Mouse (Mus musculus) MEL (cell line): Measurements from ENCODE around the gene Gm49322. TPM values are rescaled to one million over a fixed set of nuclear protein-coding genes. Genes with fewer than 3 reads are reported as not detected.
A peak's percentile ranks its signal among the peaks of the same experiment; 100 is the strongest.

Experiments used
- DNase-seq: peaks from one replicate; pipeline ENCODE4 v3.0.0; 2011; ENCODE audit warnings: low read depth, low spot score
- H3K27ac ChIP-seq: 2 replicates; pipeline ENCODE4 v1.5.1; 2012; ENCODE audit warnings: low read depth, mild to moderate bottlenecking, control low read depth, low read length, moderate library complexity; ENCODE audit not compliant: control insufficient read depth
- H3K27me3 ChIP-seq, 2 experiments: fragments of 150-350 bp in 1 of 2; sonication (generic) in 1 of 2; 2 replicates each; pipeline ENCODE4 v1.6.1; 2012; ENCODE audit warnings: low read length in 2 of 2, mild to moderate bottlenecking in 2 of 2, improper control_type of control experiment in 1 of 2, moderate library complexity in 1 of 2; ENCODE audit not compliant: insufficient read depth in 2 of 2, control insufficient read depth in 1 of 2
- H3K36me3 ChIP-seq, 2 experiments: 2 replicates each; pipeline ENCODE4 v1.6.1; 2012 to 2014; ENCODE audit warnings: low read length in 2 of 2, improper control_type of control experiment in 1 of 2, inconsistent platforms in 1 of 2, mild to moderate bottlenecking in 1 of 2; ENCODE audit not compliant: insufficient read depth in 2 of 2, control insufficient read depth in 1 of 2
- H3K4me1 ChIP-seq, 2 experiments: fragments of 150-350 bp in 1 of 2; sonication (generic) in 1 of 2; 2 replicates each; pipeline ENCODE4 v1.6.1; 2012; ENCODE audit warnings: low read length in 2 of 2, improper control_type of control experiment in 1 of 2, mild to moderate bottlenecking in 1 of 2; ENCODE audit not compliant: insufficient read depth in 2 of 2, control insufficient read depth in 1 of 2
- H3K4me3 ChIP-seq, 2 experiments: fragments of 150-350 bp in 1 of 2; sonication (generic) in 1 of 2; 2 replicates each; pipeline ENCODE4 v1.5.1; 2012; ENCODE audit warnings: low read depth in 2 of 2, low read length in 2 of 2, mild to moderate bottlenecking in 2 of 2, moderate library complexity in 2 of 2, control low read depth in 1 of 2, improper control_type of control experiment in 1 of 2; ENCODE audit not compliant: control insufficient read depth in 1 of 2, insufficient read depth in 1 of 2
- H3K79me2 ChIP-seq: 2 replicates; pipeline ENCODE4 v1.6.1; 2012; ENCODE audit warnings: mild to moderate bottlenecking, low read length, moderate library complexity; ENCODE audit not compliant: control insufficient read depth, poor library complexity, insufficient read depth
- H3K9ac ChIP-seq: 2 replicates; pipeline ENCODE4 v1.6.1; 2012; ENCODE audit warnings: low read depth, mild to moderate bottlenecking, control low read depth, low read length, moderate library complexity; ENCODE audit not compliant: control insufficient read depth, poor library complexity, severe bottlenecking
- H3K9me3 ChIP-seq: fragments of 150-350 bp; sonication (generic); replicated peaks from 2 replicates; pipeline ENCODE4 v1.6.1; 2012; ENCODE audit warnings: mild to moderate bottlenecking, low read length, improper control_type of control experiment, moderate library complexity; ENCODE audit not compliant: insufficient read depth
- CHD1 ChIP-seq: IDR thresholded peaks from 2 replicates; pipeline ENCODE4 v1.6.1; 2012; ENCODE audit warnings: low read depth, mild to moderate bottlenecking, inconsistent platforms, low read length, improper control_type of control experiment
- CHD2 ChIP-seq: IDR thresholded peaks from 2 replicates; pipeline ENCODE4 v1.6.1; 2011; ENCODE audit warnings: low read length, improper control_type of control experiment
- CTCF ChIP-seq, 3 experiments: IDR thresholded peaks in 2 of 3; conservative IDR thresholded peaks in 1 of 3; 2 replicates each; pipeline ENCODE4 v1.5.1; 2011 to 2012; ENCODE audit warnings: low read length in 3 of 3, low read depth in 2 of 3, mild to moderate bottlenecking in 2 of 3, improper control_type of control experiment in 1 of 3, inconsistent platforms in 1 of 3, mixed read lengths in 1 of 3, moderate library complexity in 1 of 3; ENCODE audit not compliant: control insufficient read depth in 1 of 3, insufficient read depth in 1 of 3, poor library complexity in 1 of 3, severe bottlenecking in 1 of 3
- ELF1 ChIP-seq: IDR thresholded peaks from 2 replicates; pipeline ENCODE4 v1.6.1; 2014; ENCODE audit warnings: low read depth, mild to moderate bottlenecking, inconsistent platforms, low read length, improper control_type of control experiment, moderate library complexity
- EP300 ChIP-seq, 2 experiments: IDR thresholded peaks; 2 replicates each; pipeline ENCODE4 v1.6.1; 2011; ENCODE audit warnings: improper control_type of control experiment in 2 of 2, low read length in 2 of 2, low read depth in 1 of 2, mild to moderate bottlenecking in 1 of 2
- GABPA ChIP-seq: IDR thresholded peaks from 2 replicates; pipeline ENCODE4 v1.6.1; 2012; ENCODE audit warnings: low read depth, mild to moderate bottlenecking, inconsistent platforms, low read length, improper control_type of control experiment, moderate library complexity
- GATA1 ChIP-seq: IDR thresholded peaks from 2 replicates; pipeline ENCODE4 v1.6.1; 2011; ENCODE audit warnings: low read depth, low read length, improper control_type of control experiment
- HCFC1 ChIP-seq: IDR thresholded peaks from 2 replicates; pipeline ENCODE4 v1.6.1; 2012; ENCODE audit warnings: low read depth, mild to moderate bottlenecking, inconsistent platforms, low read length, improper control_type of control experiment, moderate library complexity
- KAT2A ChIP-seq: conservative IDR thresholded peaks from 2 replicates; pipeline ENCODE4 v1.6.1; 2012; ENCODE audit warnings: low read depth, low read length, improper control_type of control experiment, inconsistent platforms
- MAX ChIP-seq: IDR thresholded peaks from 2 replicates; pipeline ENCODE4 v1.6.1; 2011; ENCODE audit warnings: low read length, improper control_type of control experiment
- MAZ ChIP-seq: IDR thresholded peaks from 2 replicates; pipeline ENCODE4 v1.6.1; 2012; ENCODE audit warnings: low read depth, mild to moderate bottlenecking, inconsistent platforms, low read length, improper control_type of control experiment
- MEF2A ChIP-seq: IDR thresholded peaks from 2 replicates; pipeline ENCODE4 v1.6.1; 2014; ENCODE audit warnings: low read depth, mild to moderate bottlenecking, inconsistent platforms, low read length, improper control_type of control experiment; ENCODE audit not compliant: poor library complexity, insufficient replicate concordance, severe bottlenecking; ENCODE audit errors: extremely low read depth
- MYB ChIP-seq: IDR thresholded peaks from 2 replicates; pipeline ENCODE4 v1.6.1; 2011; ENCODE audit warnings: mild to moderate bottlenecking, low read depth, low read length, improper control_type of control experiment
- POLR2A ChIP-seq, 2 experiments: IDR thresholded peaks; 2 replicates each; pipeline ENCODE4 v1.6.1; 2011 to 2012; ENCODE audit warnings: low read length in 2 of 2, mild to moderate bottlenecking in 2 of 2, control low read depth in 1 of 2, improper control_type of control experiment in 1 of 2, low read depth in 1 of 2, moderate library complexity in 1 of 2; ENCODE audit not compliant: control insufficient read depth in 1 of 2, insufficient read depth in 1 of 2, poor library complexity in 1 of 2
- POLR2AphosphoS2 ChIP-seq: IDR thresholded peaks from 2 replicates; pipeline ENCODE4 v1.6.1; 2011; ENCODE audit warnings: low read length, improper control_type of control experiment
- RAD21 ChIP-seq: IDR thresholded peaks from 2 replicates; pipeline ENCODE4 v1.6.1; 2011; ENCODE audit warnings: mild to moderate bottlenecking, low read depth, low read length, improper control_type of control experiment
- RCOR1 ChIP-seq: IDR thresholded peaks from 2 replicates; pipeline ENCODE4 v1.6.1; 2012; ENCODE audit warnings: low read depth, mild to moderate bottlenecking, inconsistent platforms, low read length, improper control_type of control experiment
- SIN3A ChIP-seq: IDR thresholded peaks from 2 replicates; pipeline ENCODE4 v1.6.1; 2012; ENCODE audit warnings: low read length, improper control_type of control experiment, inconsistent platforms
- SMC3 ChIP-seq: IDR thresholded peaks from 2 replicates; pipeline ENCODE4 v1.6.1; 2011; ENCODE audit warnings: low read depth, low read length, improper control_type of control experiment
- UBTF ChIP-seq: IDR thresholded peaks from 2 replicates; pipeline ENCODE4 v1.6.1; 2012; ENCODE audit warnings: low read depth, mild to moderate bottlenecking, inconsistent platforms, low read length, improper control_type of control experiment, moderate library complexity, borderline replicate concordance; ENCODE audit not compliant: insufficient read depth
- USF2 ChIP-seq, 2 experiments: IDR thresholded peaks; 2 replicates each; pipeline ENCODE4 v1.6.1; 2011 to 2012; ENCODE audit warnings: improper control_type of control experiment in 2 of 2, low read length in 2 of 2, borderline replicate concordance in 1 of 2, inconsistent platforms in 1 of 2, low read depth in 1 of 2, mild to moderate bottlenecking in 1 of 2; ENCODE audit not compliant: insufficient read depth in 1 of 2
- ZC3H11A ChIP-seq: IDR thresholded peaks from 2 replicates; pipeline ENCODE4 v1.6.1; 2012; ENCODE audit warnings: low read depth, mild to moderate bottlenecking, inconsistent platforms, low read length, improper control_type of control experiment
- ZKSCAN1 ChIP-seq: IDR thresholded peaks from 2 replicates; pipeline ENCODE4 v1.6.1; 2012; ENCODE audit warnings: low read depth, mild to moderate bottlenecking, inconsistent platforms, low read length, improper control_type of control experiment, moderate library complexity
- ZNF384 ChIP-seq: IDR thresholded peaks from 2 replicates; pipeline ENCODE4 v1.6.1; 2012; ENCODE audit warnings: low read depth, mild to moderate bottlenecking, inconsistent platforms, low read length, improper control_type of control experiment
- polyA plus RNA-seq, 2 experiments: library from polyadenylated mRNA; stranded (reverse) in 1 of 2; unstranded in 1 of 2; fragments of >175 nt in 1 of 2; fragments of >200 nt in 1 of 2; gene quantifications; 2 replicates each; pipeline versions ENCODE4 v1.2.1 to v1.2.4; 2012; ENCODE audit warnings: low replicate concordance in 2 of 2, low read depth in 1 of 2; ENCODE audit not compliant: insufficient read length in 2 of 2, insufficient read depth in 1 of 2, missing spikeins in 1 of 2
- total RNA-seq: library from RNA; depleted of rRNA; stranded (reverse); fragments of 300-350 nt; gene quantifications from 2 replicates; pipeline ENCODE4 v1.2.3, GENCODE M21; 2012

The Gm49322 gene
- total and polyA plus RNA-seq, 3 experiments = 1.8 to 2.1 TPM; not detected in 1

- H3K9ac ChIP-seq = no peak overlapping the region
- no peaks in the 10 kb centered on the region for H3K4me1 ChIP-seq
- H3K9me3 ChIP-seq = no peaks in the 10 kb centered on the region
- TF ChIP-seq GABPA = no peak
- TF ChIP-seq POLR2AphosphoS2 = no peak
- no peak for TF ChIP-seq MEF2A
- no peak for TF ChIP-seq SIN3A
- H3K79me2 ChIP-seq = peaks cover 14% of the 10 kb centered on the region
- H3K36me3 ChIP-seq = peaks cover 0 to 4% of the 10 kb centered on the region in 2 experiments; a peak in 1 of 4 replicates
- H3K27me3 ChIP-seq = no peaks in the 10 kb centered on the region
- H3K4me3 ChIP-seq = no peak overlapping the region
- DNase-seq = no peak
- no peak overlapping the region for H3K27ac ChIP-seq
Observed at GRCm38 (mm10) chr10:80610116-80610785, 4.4 kb downstream of the Gm49322 start.

- H3K4me1 ChIP-seq = no peaks in the 10 kb centered on the region
- DNase-seq = peak; percentile 62
- TF ChIP-seq RAD21 (peak; percentile 46), CTCF (IDR thresholded peaks at IDR 0.05 in 2 of 3, conservative IDR thresholded peaks at IDR 0.05 in 1 of 3; ENCODE audit: control insufficient read depth in 1 of 3, insufficient read depth in 1 of 3, low read depth in 2 of 3, low read length in 3 of 3, poor library complexity in 1 of 3, severe bottlenecking in 1 of 3) (peak; percentile 78 to 98 (median 90)), HCFC1 (no peak), GATA1 (no peak), ZC3H11A (peak; percentile 33), SMC3 (peak; percentile 68)
- H3K36me3 ChIP-seq = peaks cover 0 to 4% of the 10 kb centered on the region in 2 experiments; a peak in 1 of 4 replicates
- H3K9me3 ChIP-seq = no peaks in the 10 kb centered on the region
- peaks cover 9% of the 10 kb centered on the region for H3K79me2 ChIP-seq
- no peak overlapping the region for H3K9ac ChIP-seq
- H3K27ac ChIP-seq = no peak overlapping the region
- no peak overlapping the region for H3K4me3 ChIP-seq
- H3K27me3 ChIP-seq = no peaks in the 10 kb centered on the region
Observed at GRCm38 (mm10) chr10:80611024-80611423, 5.2 kb downstream of the Gm49322 start.

GRCm38 (mm10) chr10:80611905-80612304 is 6.1 kb downstream of the Gm49322 start:
- TF ChIP-seq ZKSCAN1 (no peak), KAT2A (no peak), ZNF384 (no peak), MAX (no peak), MYB (no peak), UBTF (no peak), POLR2A (IDR thresholded peaks at IDR 0.05; ENCODE audit: control insufficient read depth in 1 of 2, insufficient read depth in 1 of 2, low read depth in 1 of 2, low read length in 2 of 2, poor library complexity in 1 of 2) (no peak), RAD21 (no peak), CHD1 (no peak), USF2 (IDR thresholded peaks at IDR 0.05; ENCODE audit: borderline replicate concordance in 1 of 2, insufficient read depth in 1 of 2, low read depth in 1 of 2, low read length in 2 of 2) (no peak), RCOR1 (no peak), MAZ (no peak), SMC3 (no peak), CTCF (IDR thresholded peaks at IDR 0.05 in 2 of 3, conservative IDR thresholded peaks at IDR 0.05 in 1 of 3; ENCODE audit: control insufficient read depth in 1 of 3, insufficient read depth in 1 of 3, low read depth in 2 of 3, low read length in 3 of 3, poor library complexity in 1 of 3, severe bottlenecking in 1 of 3) (no peak), CHD2 (no peak), EP300 (IDR thresholded peaks at IDR 0.05; ENCODE audit: low read depth in 1 of 2, low read length in 2 of 2) (no peak), ELF1 (no peak)
- H3K4me3 ChIP-seq = no peak overlapping the region
- H3K4me1 ChIP-seq = no peaks in the 10 kb centered on the region
- no peaks in the 10 kb centered on the region for H3K9me3 ChIP-seq
- no peak for DNase-seq
- no peak overlapping the region for H3K27ac ChIP-seq
- no peak overlapping the region for H3K9ac ChIP-seq
- peaks cover 4% of the 10 kb centered on the region for H3K79me2 ChIP-seq
- no peaks in the 10 kb centered on the region for H3K27me3 ChIP-seq
- peaks cover 0 to 4% of the 10 kb centered on the region in 2 experiments; a peak in 1 of 4 replicates for H3K36me3 ChIP-seq
